Mouse (Mus musculus) neural tube, embryonic 14.5 days (tissue): Measurements from ENCODE around the gene Zp1. TPM values are rescaled to one million over a fixed set of nuclear protein-coding genes. Genes with fewer than 3 reads are reported as not detected.

Experiments used
- ATAC-seq: fragments of 200-750 bp; cut with Nextera tagmentation; 2 replicates; pipeline ENCODE4 v1.8.0; 2017; ENCODE audit warnings: low read depth, mild to moderate bottlenecking, moderate TSS enrichment, moderate library complexity
- H3K27ac ChIP-seq: fragments of 300-500 bp; sonication (generic); 2 replicates; pipeline ENCODE4 v1.5.1; 2014; ENCODE audit warnings: low read depth, mild to moderate bottlenecking, control low read depth, low read length, moderate library complexity, mixed read lengths
- H3K27me3 ChIP-seq: fragments of 300-500 bp; sonication (generic); 2 replicates; pipeline ENCODE4 v1.6.1; 2014; ENCODE audit warnings: low read length; ENCODE audit not compliant: control insufficient read depth, insufficient read depth
- H3K36me3 ChIP-seq: fragments of 300-500 bp; sonication (generic); 2 replicates; pipeline ENCODE4 v1.6.1; 2014; ENCODE audit warnings: low read length, mixed read lengths; ENCODE audit not compliant: control insufficient read depth, insufficient read depth
- H3K4me1 ChIP-seq: fragments of 300-500 bp; sonication (generic); 2 replicates; pipeline ENCODE4 v1.6.1; 2014; ENCODE audit warnings: low read length; ENCODE audit not compliant: control insufficient read depth, insufficient read depth
- H3K4me2 ChIP-seq: fragments of 300-500 bp; sonication (generic); 2 replicates; pipeline ENCODE4 v1.6.1; 2014; ENCODE audit warnings: mild to moderate bottlenecking, low read depth, low read length, control low read depth
- H3K4me3 ChIP-seq: fragments of 300-500 bp; sonication (generic); 2 replicates; pipeline ENCODE4 v1.5.1; 2014; ENCODE audit warnings: low read depth, low read length, control low read depth, mixed read lengths
- H3K9ac ChIP-seq: fragments of 300-500 bp; sonication (generic); replicated peaks from 2 replicates; pipeline ENCODE4 v1.6.1; 2014; ENCODE audit warnings: low read depth, mild to moderate bottlenecking, control low read depth, low read length, mixed read lengths
- H3K9me3 ChIP-seq: fragments of 300-500 bp; sonication (generic); 2 replicates; pipeline ENCODE4 v1.6.1; 2016; ENCODE audit warnings: low read length; ENCODE audit not compliant: control insufficient read depth
- WGBS: fragments of 180-500 bp; shearing (Covaris S2); extraction: QIAGEN DNeasy Blood & Tissue Kit; methylation state at CpG from one replicate; pipeline ENCODE4 v1.1.7; 2014; 5-methylcytosine and 5-hydroxymethylcytosine counted together
- polyA plus RNA-seq: library from polyadenylated mRNA; unstranded; fragments of >200 nt; fragmentation: Nextera tagmentation; extraction: Ambion mirVana; gene quantifications from 2 replicates; pipeline ENCODE4 v1.2.1, GENCODE M21; 2014

Gene Zp1
- polyA plus RNA-seq, 1 experiment from 2014 or later, result not detected

GRCm38 (mm10) chr19:10948416-10948815, 28.0 kb upstream of the Zp1 start:
- under 1% methylated on average over 20 of the region's 20 CpGs for WGBS
- Histone ChIP-seq H3K9ac (peak overlapping the region; percentile 80), H3K4me3 (peak overlapping the region; percentile 54), H3K9me3 (no peaks in the 10 kb centered on the region), H3K36me3 (peaks cover 16% of the 10 kb centered on the region), H3K27ac (no peak overlapping the region), H3K4me2 (peak overlapping the region; percentile 100), H3K4me1 (peaks cover 20% of the 10 kb centered on the region), H3K27me3 (no peaks in the 10 kb centered on the region)
- ATAC-seq, result 0 out of 2 replicates have a peak, but pooled peaks have one; percentile 1

GRCm38 (mm10) chr19:10947219-10947618, 26.8 kb upstream of the Zp1 start:
- peak overlapping the region; percentile 100 for H3K4me2 ChIP-seq
- no peak for ATAC-seq
- H3K9ac ChIP-seq, result peak overlapping the region; percentile 32; the same call in 1 of the 2 replicates
- no peak overlapping the region for H3K27ac ChIP-seq
- H3K4me1 ChIP-seq, result peaks cover 20% of the 10 kb centered on the region
- WGBS, result 92% methylated on average over 5 of the region's 5 CpGs
- no peaks in the 10 kb centered on the region for H3K27me3 ChIP-seq
- no peaks in the 10 kb centered on the region for H3K9me3 ChIP-seq
- H3K4me3 ChIP-seq, result peak overlapping the region; percentile 54; the same call in 1 of the 2 replicates
- H3K36me3 ChIP-seq, result peaks cover 27% of the 10 kb centered on the region

- WGBS, result 90% methylated on average over 3 of the region's 3 CpGs
- Histone ChIP-seq H3K9ac (no peak overlapping the region), H3K4me1 (peaks cover 20% of the 10 kb centered on the region), H3K27me3 (no peaks in the 10 kb centered on the region), H3K36me3 (peaks cover 29% of the 10 kb centered on the region), H3K27ac (no peak overlapping the region), H3K4me2 (no peak overlapping the region), H3K4me3 (no peak overlapping the region), H3K9me3 (no peaks in the 10 kb centered on the region)
- no peak for ATAC-seq
Observed at GRCm38 (mm10) chr19:10946506-10946905, 26.1 kb upstream of the Zp1 start.

GRCm38 (mm10) chr19:10943955-10944354, 23.5 kb upstream of the Zp1 start:
- WGBS, result 90% methylated on average over 3 of the region's 3 CpGs

GRCm38 (mm10) chr19:10940801-10941457, 20.5 kb upstream of the Zp1 start:
- H3K9ac ChIP-seq, result peak overlapping the region; percentile 57
- H3K27ac ChIP-seq, result peak overlapping the region; percentile 76
- no peaks in the 10 kb centered on the region for H3K9me3 ChIP-seq
- 1% methylated on average over 40 of the region's 40 CpGs for WGBS
- H3K4me1 ChIP-seq, result peaks cover 9% of the 10 kb centered on the region
- peak overlapping the region; percentile 33 for H3K4me3 ChIP-seq
- ATAC-seq, result peak; percentile 84
- peaks cover 29% of the 10 kb centered on the region for H3K36me3 ChIP-seq
- H3K27me3 ChIP-seq, result no peaks in the 10 kb centered on the region
- peak overlapping the region; percentile 81 for H3K4me2 ChIP-seq

More at GRCm38 (mm10) chr19:10943955-10944354, 23.5 kb upstream of the Zp1 start:
- Histone ChIP-seq H3K4me3 (no peak overlapping the region), H3K36me3 (peaks cover 29% of the 10 kb centered on the region), H3K4me1 (peaks cover 26% of the 10 kb centered on the region), H3K9me3 (no peaks in the 10 kb centered on the region), H3K27me3 (no peaks in the 10 kb centered on the region), H3K27ac (no peak overlapping the region), H3K9ac (no peak overlapping the region), H3K4me2 (no peak overlapping the region)
- no peak for ATAC-seq

GRCm38 (mm10) chr19:10940097-10940800, 19.8 kb upstream of the Zp1 start:
- peak overlapping the region; percentile 57 for H3K9ac ChIP-seq
- no peaks in the 10 kb centered on the region for H3K27me3 ChIP-seq
- peaks cover 9% of the 10 kb centered on the region for H3K4me1 ChIP-seq
- peak; percentile 93 for ATAC-seq
- peak overlapping the region; percentile 76 for H3K27ac ChIP-seq
- WGBS, result 17% methylated on average over 37 of the region's 37 CpGs
- peaks cover 29% of the 10 kb centered on the region for H3K36me3 ChIP-seq
- H3K4me3 ChIP-seq, result peak overlapping the region; percentile 33
- no peaks in the 10 kb centered on the region for H3K9me3 ChIP-seq
- peak overlapping the region; percentile 81 for H3K4me2 ChIP-seq

- H3K4me1 ChIP-seq, result peaks cover 9% of the 10 kb centered on the region
- no peak overlapping the region for H3K4me2 ChIP-seq
- H3K27me3 ChIP-seq, result no peaks in the 10 kb centered on the region
- 82% methylated on average over 3 of the region's 3 CpGs for WGBS
- H3K9ac ChIP-seq, result no peak overlapping the region
- no peak overlapping the region for H3K4me3 ChIP-seq
- H3K27ac ChIP-seq, result no peak overlapping the region
- H3K36me3 ChIP-seq, result peaks cover 17% of the 10 kb centered on the region
- H3K9me3 ChIP-seq, result no peaks in the 10 kb centered on the region
- ATAC-seq, result no peak
Observed at GRCm38 (mm10) chr19:10938771-10939170, 18.3 kb upstream of the Zp1 start.

GRCm38 (mm10) chr19:10937110-10937563, 16.7 kb upstream of the Zp1 start, which contains the start of gene Ptgdr2:
Ptgdr2 (plus strand) TSS chr19:10937160.
- Histone ChIP-seq H3K36me3 (peaks cover 2% of the 10 kb centered on the region; the same call in 1 of the 2 replicates), H3K4me2 (no peak within 1 kb of the TSS), H3K9ac (no peak within 1 kb of the TSS), H3K4me3 (no peak within 1 kb of the TSS), H3K4me1 (peaks cover 9% of the 10 kb centered on the region), H3K27ac (no peak within 1 kb of the TSS), H3K27me3 (no peaks in the 10 kb centered on the region), H3K9me3 (no peaks in the 10 kb centered on the region)
- ATAC-seq, result no peak
- 56% methylated on average over 5 of the region's 5 CpGs for WGBS

- Histone ChIP-seq H3K9ac (no peak overlapping the region), H3K27me3 (no peaks in the 10 kb centered on the region), H3K4me2 (no peak overlapping the region), H3K9me3 (no peaks in the 10 kb centered on the region), H3K36me3 (no peaks in the 10 kb centered on the region), H3K27ac (no peak overlapping the region), H3K4me1 (peaks cover 7% of the 10 kb centered on the region), H3K4me3 (no peak overlapping the region)
- no peak for ATAC-seq
- WGBS, result 88% methylated on average over 5 of the region's 5 CpGs
Observed at GRCm38 (mm10) chr19:10936077-10936476, 15.6 kb upstream of the Zp1 start.
